ENCODE assay signal across 20 mouse cellular contexts in the genomic region with DNA sequence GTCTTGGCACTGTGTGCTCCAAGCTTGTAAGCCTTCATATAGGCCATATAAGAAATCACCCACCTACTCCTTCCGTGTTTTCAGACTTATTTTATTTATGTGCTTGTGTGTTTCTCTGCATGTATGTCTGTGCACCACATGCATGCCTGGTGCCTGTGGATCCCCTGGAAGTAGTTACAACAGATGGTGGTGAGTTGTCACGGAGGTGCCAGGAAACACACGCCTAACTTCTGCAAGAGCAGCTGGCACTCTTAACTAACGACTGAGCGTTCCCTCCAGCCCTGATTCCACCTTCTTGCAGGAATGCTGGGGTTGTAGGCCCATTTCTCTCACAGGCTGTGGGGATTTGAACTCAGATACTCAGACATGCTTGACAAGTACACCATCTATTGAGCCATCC.
DNase-seq lines count a peak whose midpoint lies in the region; ATAC-seq lines count a peak whose summit lies in the region.
"Had no signal": no experiment of that assay in that cellular context is flagged by ENCODE, and none has a peak within 500 bp of the region (broad histone marks: within the 10 kb centered on the region; RNA-seq: fewer than 3 reads in every experiment).

No protein-coding gene starts in this region.

- H3K9ac ChIP-seq in forebrain, embryonic 14.5 days (ENCODE audit: low read length): no peak overlapping the region
- H3K9ac ChIP-seq in forebrain, embryonic 12.5 days: no peak overlapping the region
- H3K9ac ChIP-seq: embryonic facial prominence, embryonic 12.5 days; heart, embryonic 13.5 days; hindbrain, embryonic 15.5 days; intestine, embryonic 15.5 days; limb, embryonic 15.5 days; liver, embryonic 15.5 days; midbrain, embryonic 13.5 days; neural tube, embryonic 15.5 days had no signal

- no peak overlapping the region for H3K4me3 ChIP-seq in forebrain, embryonic 14.5 days (ENCODE audit: low read depth, low read length)
- H3K4me3 ChIP-seq in forebrain, embryonic 12.5 days (replicated peaks): no peak overlapping the region
- H3K4me3 ChIP-seq: embryonic facial prominence, embryonic 12.5 days; heart, embryonic 13.5 days; hindbrain, embryonic 15.5 days; intestine, embryonic 15.5 days; limb, embryonic 15.5 days; liver, embryonic 15.5 days; midbrain, embryonic 13.5 days; neural tube, embryonic 15.5 days had no signal

- peak; percentile 61; the same call in 1 of the 2 replicates for ATAC-seq in forebrain, embryonic 14.5 days
- no peak for ATAC-seq in forebrain, embryonic 12.5 days (ENCODE audit: low FRiP score)
- peak; percentile 33 for ATAC-seq in granulocyte monocyte progenitor cell, adult 5-6 weeks (replicated peaks; ENCODE audit: poor library complexity, severe bottlenecking)
- ATAC-seq: intestine, embryonic 15.5 days; midbrain, embryonic 13.5 days had no signal

- H3K4me1 ChIP-seq in forebrain, embryonic 14.5 days (ENCODE audit: control insufficient read depth, insufficient read depth, low read length): no peaks in the 10 kb centered on the region
- H3K4me1 ChIP-seq in forebrain, embryonic 12.5 days: peaks cover 4% of the 10 kb centered on the region; the same call in 1 of the 2 replicates

- 64% methylated on average over 5 of the region's 5 CpGs for WGBS in forebrain, embryonic 14.5 days
- WGBS in forebrain, embryonic 12.5 days: 86% methylated on average over 5 of the region's 5 CpGs

- no peak overlapping the region for H3K27ac ChIP-seq in forebrain, embryonic 14.5 days (ENCODE audit: low read depth, low read length)
- H3K27ac ChIP-seq in forebrain, embryonic 12.5 days: no peak overlapping the region
- H3K27ac ChIP-seq: embryonic facial prominence, embryonic 12.5 days; heart, embryonic 13.5 days; hindbrain, embryonic 15.5 days; intestine, embryonic 15.5 days; limb, embryonic 15.5 days; liver, embryonic 15.5 days; midbrain, embryonic 13.5 days; neural tube, embryonic 15.5 days had no signal

- DNase-seq in forebrain, embryonic 14.5 days (ENCODE audit: low spot score): peak; percentile 81
- DNase-seq in left cerebral cortex, postnatal 14 days (ENCODE audit: low spot score in 2 of 2): peak; percentile 52 to 55
- DNase-seq in left cerebral cortex, adult 18-20 months (ENCODE audit: low spot score in 2 of 2): no peak
- no peak for DNase-seq in thymus, postnatal 36 days
- DNase-seq in spleen, postnatal 4 days (ENCODE audit: low spot score in 2 of 2): no peak
- DNase-seq: B cell, adult 2 months; cerebellum, adult 8-10 months; gastrocnemius, postnatal 36 days; kidney, postnatal 36 days; thymus, postnatal 25 days had no signal

- no peaks in the 10 kb centered on the region for H3K27me3 ChIP-seq in forebrain, embryonic 14.5 days (replicated peaks; ENCODE audit: control insufficient read depth, insufficient read depth, low read length)
- peaks cover 9% of the 10 kb centered on the region; the same call in 1 of the 2 replicates for H3K27me3 ChIP-seq in forebrain, embryonic 12.5 days
- H3K27me3 ChIP-seq: embryonic facial prominence, embryonic 12.5 days; heart, embryonic 13.5 days; intestine, embryonic 15.5 days; limb, embryonic 15.5 days; liver, embryonic 15.5 days had no signal

- no peaks in the 10 kb centered on the region for H3K36me3 ChIP-seq in forebrain, embryonic 14.5 days (ENCODE audit: control insufficient read depth, insufficient read depth, low read length)
- no peaks in the 10 kb centered on the region for H3K36me3 ChIP-seq in forebrain, embryonic 12.5 days (replicated peaks)
- H3K36me3 ChIP-seq: embryonic facial prominence, embryonic 12.5 days; heart, embryonic 13.5 days; hindbrain, embryonic 15.5 days; intestine, embryonic 15.5 days; limb, embryonic 15.5 days; liver, embryonic 15.5 days; midbrain, embryonic 13.5 days; neural tube, embryonic 15.5 days had no signal

- intact Hi-C loops in left cerebral cortex, postnatal 14 days (cut with DNase I): no loop called here

- no peaks in the 10 kb centered on the region for H3K9me3 ChIP-seq in forebrain, embryonic 14.5 days (replicated peaks; ENCODE audit: control insufficient read depth, low read length)
- peaks cover 8% of the 10 kb centered on the region; the same call in 1 of the 2 replicates for H3K9me3 ChIP-seq in forebrain, embryonic 12.5 days
- H3K9me3 ChIP-seq: heart, embryonic 13.5 days; hindbrain, embryonic 15.5 days; intestine, embryonic 15.5 days; limb, embryonic 15.5 days; liver, embryonic 15.5 days; neural tube, embryonic 15.5 days had no signal

- no peak overlapping the region for H3K4me2 ChIP-seq in forebrain, embryonic 14.5 days (ENCODE audit: low read length)
- H3K4me2 ChIP-seq in forebrain, embryonic 12.5 days: no peak overlapping the region
- H3K4me2 ChIP-seq: embryonic facial prominence, embryonic 12.5 days; heart, embryonic 13.5 days; hindbrain, embryonic 15.5 days; intestine, embryonic 15.5 days; limb, embryonic 15.5 days; liver, embryonic 15.5 days; midbrain, embryonic 13.5 days; neural tube, embryonic 15.5 days had no signal

Comparison
In these comparisons a context has a peak if more than half of its experiments do, and no peak if none do; other contexts are left out.
1. DNase-seq: peak in forebrain, embryonic 14.5 days (single experiment) and left cerebral cortex, postnatal 14 days (2 of 2); none in left cerebral cortex, adult 18-20 months (0 of 2), thymus, postnatal 36 days (0 of 2) and spleen, postnatal 4 days (0 of 2).